Mouse (Mus musculus) small intestine, adult 2 months (tissue): ENCODE results near the gene Igf2bp2.

Experiments used
- CTCF ChIP-seq: fragments of 200-500 bp; IDR thresholded peaks from 2 replicates; pipeline ENCODE4 v1.5.1; 2012; ENCODE audit warnings: low read depth, mild to moderate bottlenecking, control low read depth, inconsistent platforms, low read length, moderate library complexity, mixed read lengths; ENCODE audit not compliant: insufficient replicate concordance, insufficient read length; ENCODE audit errors: extremely low read depth
- POLR2A ChIP-seq: fragments of 200-500 bp; IDR thresholded peaks from 2 replicates; pipeline ENCODE4 v1.6.1; 2012; ENCODE audit warnings: low read depth, mild to moderate bottlenecking, control low read depth, inconsistent platforms, low read length, moderate library complexity

GRCm38 (mm10) chr16:22121109-22121508 lies 42.0 kb downstream of the Igf2bp2 start:
- TF ChIP-seq POLR2A: no peak
- no peak for TF ChIP-seq CTCF
